Mouse (Mus musculus) E14TG2a.4 (cell line): ENCODE measurements around the gene Aldh3a1.

Experiments
- H3K27me3 ChIP-seq: 2 replicates; pipeline ENCODE4 v1.6.1; 2014; ENCODE audit warnings: low read length, control low read depth; ENCODE audit not compliant: insufficient read depth
- H3K36me3 ChIP-seq: 2 replicates; pipeline ENCODE4 v1.6.1; 2014; ENCODE audit warnings: low read length, control low read depth; ENCODE audit not compliant: insufficient read depth
- H3K4me1 ChIP-seq: replicated peaks from 2 replicates; pipeline ENCODE4 v1.6.1; 2014; ENCODE audit warnings: low read depth, low read length, control low read depth
- H3K4me3 ChIP-seq: replicated peaks from 2 replicates; pipeline ENCODE4 v1.5.1; 2014; ENCODE audit warnings: mild to moderate bottlenecking, low read length
- H3K9me3 ChIP-seq: 2 replicates; pipeline ENCODE4 v1.6.1; 2014; ENCODE audit warnings: low read length, control low read depth
- CTCF ChIP-seq: conservative IDR thresholded peaks from 2 replicates; pipeline ENCODE4 v1.5.1; 2014; ENCODE audit warnings: low read length
- NANOG ChIP-seq: IDR thresholded peaks from 2 replicates; pipeline ENCODE4 v1.6.1; 2014; ENCODE audit warnings: borderline replicate concordance, low read length, mixed read lengths
- POU5F1 ChIP-seq: IDR thresholded peaks from 2 replicates; pipeline ENCODE4 v1.6.1; 2014; ENCODE audit warnings: low read length, borderline replicate concordance

The Aldh3a1 gene

DNA sequence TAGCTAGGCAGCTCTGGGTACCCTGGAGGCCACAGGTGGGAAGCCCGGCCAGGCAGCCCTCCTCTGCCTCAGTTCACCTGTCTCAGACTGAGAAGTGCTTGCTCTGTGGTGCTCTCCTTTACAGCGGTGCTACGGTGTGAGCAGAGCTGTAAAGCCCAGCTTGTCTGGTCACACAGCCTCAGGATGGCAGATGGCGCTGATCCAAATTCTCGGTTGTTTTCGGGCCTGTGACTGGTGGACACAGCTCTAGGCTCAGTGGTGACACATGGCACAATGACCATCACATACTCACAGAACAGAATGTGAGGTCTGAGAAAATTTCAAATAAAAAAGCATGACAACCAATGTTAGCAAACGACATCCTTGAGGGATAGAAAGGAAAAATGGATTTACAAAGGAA, 37.1 kb downstream of the Aldh3a1 start:
- Histone ChIP-seq H3K4me3 (no peak overlapping the region), H3K4me1 (peaks cover 15% of the 10 kb centered on the region), H3K9me3 (no peaks in the 10 kb centered on the region), H3K36me3 (peaks cover 47% of the 10 kb centered on the region), H3K27me3 (no peaks in the 10 kb centered on the region)
- TF ChIP-seq NANOG, result no peak

DNA sequence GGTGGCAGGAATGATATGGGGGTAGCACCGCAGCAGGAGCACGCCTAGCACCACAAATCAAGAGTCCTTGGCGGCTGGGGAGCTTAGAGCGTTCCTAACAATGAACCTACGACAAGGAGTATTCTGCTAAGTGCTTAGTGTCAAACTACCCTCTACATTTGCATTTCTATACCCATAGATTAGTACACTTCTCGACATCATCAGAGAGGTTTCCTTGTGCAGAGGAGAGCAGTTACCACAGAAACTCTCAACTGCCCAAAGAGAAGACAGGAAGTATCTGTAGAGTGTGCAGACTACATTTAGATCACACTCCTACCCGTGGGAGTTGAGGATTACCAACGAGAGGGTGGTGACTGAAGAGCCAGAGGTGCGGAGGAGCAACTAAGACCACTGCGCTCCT, 44.4 kb downstream of the Aldh3a1 start:
- Histone ChIP-seq H3K27me3 (no peaks in the 10 kb centered on the region), H3K9me3 (no peaks in the 10 kb centered on the region), H3K4me1 (peaks cover 34% of the 10 kb centered on the region), H3K36me3 (peaks cover 75% of the 10 kb centered on the region), H3K4me3 (no peak overlapping the region)
- no peak for TF ChIP-seq CTCF
- TF ChIP-seq NANOG, result peak; percentile 56; the same call in 1 of the 2 replicates

DNA sequence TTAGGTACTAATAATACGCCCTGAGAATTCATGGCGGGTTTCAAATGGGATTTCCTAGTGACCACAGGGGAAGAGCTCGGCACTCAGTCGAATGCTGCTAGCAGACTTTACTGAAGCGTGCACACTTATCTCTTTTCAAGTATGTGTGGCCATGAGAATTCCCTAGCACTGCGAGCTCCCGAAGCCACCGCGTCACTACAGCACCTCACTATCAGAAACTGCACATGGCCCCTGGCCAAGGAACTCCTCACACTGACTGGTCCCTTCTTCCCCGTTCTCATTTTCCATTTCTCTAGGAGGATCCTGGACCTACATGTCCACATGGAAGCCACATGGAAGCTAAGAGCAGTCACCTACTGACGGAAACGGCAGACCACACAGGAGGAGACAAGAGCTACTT, 45.5 kb downstream of the Aldh3a1 start:
- Histone ChIP-seq H3K4me3 (no peak overlapping the region), H3K9me3 (no peaks in the 10 kb centered on the region), H3K4me1 (peaks cover 34% of the 10 kb centered on the region), H3K27me3 (no peaks in the 10 kb centered on the region), H3K36me3 (peaks cover 75% of the 10 kb centered on the region)
- TF ChIP-seq CTCF (no peak), NANOG (no peak), POU5F1 (no peak)

DNA sequence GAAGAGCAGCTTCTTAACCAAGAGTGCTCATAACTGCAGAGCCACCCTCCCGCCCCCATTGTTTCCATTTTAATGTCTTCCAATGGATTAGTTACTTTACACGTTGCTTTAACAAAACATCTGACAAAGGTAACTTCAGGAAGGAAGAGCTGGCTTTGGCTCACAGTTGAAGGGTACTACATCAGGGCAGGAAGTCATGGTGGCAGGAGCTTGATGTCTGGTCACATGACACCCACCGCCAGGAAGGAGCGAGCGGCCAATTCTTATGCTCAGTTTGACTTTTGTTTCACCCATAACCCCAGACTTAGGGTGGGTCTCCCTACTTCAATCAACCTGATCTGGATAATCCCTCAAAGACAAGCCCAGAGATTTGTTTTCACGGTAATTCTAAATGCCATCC, 51.8 kb downstream of the Aldh3a1 start:
- H3K4me1 ChIP-seq, result peaks cover 37% of the 10 kb centered on the region
- TF ChIP-seq CTCF (no peak), NANOG (no peak), POU5F1 (no peak)
- H3K9me3 ChIP-seq, result no peaks in the 10 kb centered on the region
- H3K36me3 ChIP-seq, result peaks cover 79% of the 10 kb centered on the region
- H3K4me3 ChIP-seq, result no peak overlapping the region
- H3K27me3 ChIP-seq, result no peaks in the 10 kb centered on the region

DNA sequence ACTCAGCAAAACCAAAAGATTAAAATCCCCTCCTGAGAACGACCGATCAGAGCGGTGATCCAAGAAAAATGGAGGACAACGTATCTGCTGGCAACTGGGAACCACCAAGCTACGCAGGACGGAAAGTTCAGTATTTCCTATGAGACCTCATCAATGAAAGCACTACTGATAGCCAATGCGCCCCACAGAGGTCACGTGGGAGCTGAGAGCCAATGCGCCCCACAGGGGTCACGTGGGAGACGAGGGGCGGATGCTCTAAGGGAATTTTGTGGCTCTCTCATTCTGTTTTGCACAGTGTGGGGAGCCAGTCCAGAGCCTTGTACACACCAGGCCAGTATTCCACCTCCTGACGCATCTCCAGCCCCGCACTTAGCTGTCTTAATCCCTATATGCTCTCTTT, 55.2 kb downstream of the Aldh3a1 start:
- Histone ChIP-seq H3K4me1 (peaks cover 64% of the 10 kb centered on the region), H3K9me3 (no peaks in the 10 kb centered on the region), H3K27me3 (no peaks in the 10 kb centered on the region), H3K4me3 (peak overlapping the region; percentile 53), H3K36me3 (peaks cover 54% of the 10 kb centered on the region)
- TF ChIP-seq NANOG, result no peak
- TF ChIP-seq CTCF, result no peak
- no peak for TF ChIP-seq POU5F1

DNA sequence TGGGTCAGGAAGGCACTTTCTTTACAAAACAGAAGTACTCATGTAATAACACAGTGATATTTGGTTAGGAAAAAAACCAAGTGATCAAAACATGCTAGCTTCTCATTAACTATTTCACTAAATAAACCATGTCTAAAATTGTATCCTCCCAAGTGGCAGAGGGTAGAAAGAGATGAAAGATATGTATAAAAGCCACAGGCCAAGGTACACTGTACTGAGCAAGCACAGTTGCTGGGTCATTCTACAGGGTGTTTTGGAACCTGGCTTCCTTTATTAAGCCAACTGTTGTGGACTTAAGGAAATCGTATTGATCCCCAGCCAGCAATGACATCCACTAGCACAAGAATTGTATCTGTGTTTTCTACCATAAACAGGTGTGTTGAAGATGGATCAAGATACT, 56.5 kb downstream of the Aldh3a1 start:
- Histone ChIP-seq H3K36me3 (peaks cover 42% of the 10 kb centered on the region), H3K27me3 (peaks cover 10% of the 10 kb centered on the region), H3K4me1 (peaks cover 66% of the 10 kb centered on the region), H3K9me3 (no peaks in the 10 kb centered on the region), H3K4me3 (no peak overlapping the region)
- TF ChIP-seq CTCF (no peak), POU5F1 (no peak), NANOG (no peak)

DNA sequence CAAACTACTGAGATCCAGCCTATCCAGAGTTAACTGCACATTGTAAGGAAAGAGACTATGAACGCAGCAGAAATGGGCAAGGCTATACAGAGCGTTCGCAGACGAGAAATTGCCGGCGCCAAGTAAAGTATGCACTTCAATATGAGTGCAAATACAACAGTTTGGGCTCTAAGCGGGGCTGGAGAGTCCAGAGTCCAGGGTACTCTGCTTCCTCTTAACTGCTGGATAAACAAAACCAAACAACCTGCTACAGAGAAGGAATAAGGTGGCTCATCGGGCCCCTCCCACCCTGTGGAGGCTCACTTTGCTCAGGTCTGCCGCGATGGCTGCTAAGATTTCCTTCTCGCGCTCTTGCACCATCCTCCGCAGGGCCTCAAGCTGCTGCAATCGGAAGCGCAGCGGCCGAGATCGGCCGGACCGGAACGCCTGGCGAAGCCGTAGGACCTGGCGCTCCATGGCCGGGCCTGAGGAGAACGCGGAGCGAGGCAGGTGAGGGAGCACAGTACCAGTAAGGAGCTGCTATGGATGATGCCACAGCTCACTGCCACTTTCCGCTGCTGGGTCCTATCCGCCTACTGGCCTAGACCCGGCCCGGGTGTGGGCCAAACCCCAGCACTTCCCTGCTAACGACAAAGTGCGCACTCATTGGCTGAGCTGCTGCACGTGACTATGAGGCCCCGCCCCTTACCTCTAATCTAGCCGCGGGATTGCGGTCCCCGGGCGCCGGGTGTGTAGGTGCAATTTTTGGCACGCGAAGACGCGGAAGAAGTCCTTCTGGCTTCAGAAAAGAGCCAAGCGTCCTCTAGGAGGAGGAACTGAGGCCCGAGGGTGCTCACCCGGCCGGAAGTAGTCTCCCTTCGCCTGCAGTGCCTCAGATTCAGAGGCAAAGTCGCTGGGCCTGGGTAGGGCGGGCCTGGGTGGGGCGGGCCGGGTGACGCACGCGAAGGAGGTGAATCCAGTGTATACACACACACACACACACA, 59.5 kb downstream of the Aldh3a1 start, which contains the start of gene Aldh3a2:
Gene Aldh3a2, minus strand, starts transcription at position 914 of the 983 bp plus-strand sequence.
- peaks cover 48% of the 10 kb centered on the region for H3K4me1 ChIP-seq
- H3K36me3 ChIP-seq, result peaks cover 22% of the 10 kb centered on the region
- H3K9me3 ChIP-seq, result no peaks in the 10 kb centered on the region
- TF ChIP-seq POU5F1, result no peak
- TF ChIP-seq CTCF, result no peak
- TF ChIP-seq NANOG, result no peak
- H3K4me3 ChIP-seq, result peak within 1 kb of the TSS; percentile 87
- H3K27me3 ChIP-seq, result peaks cover 20% of the 10 kb centered on the region
